In genomic region chr11:33336552-33337121, GRCm38 (mm10) we compare ENCODE assay signal across 8 mouse cellular contexts.
DNase-seq lines count a peak whose midpoint lies in the region; ATAC-seq and TF ChIP-seq lines count a peak whose summit lies in the region.

No protein-coding gene starts in this region.

- peak; percentile 3 for DNase-seq in kidney, adult 2 months
- DNase-seq in R1 (ENCODE audit: low read depth, low spot score), result peak; percentile 78
- peak; percentile 38 for DNase-seq in limb, embryonic 10.5 days (ENCODE audit: low spot score)
- DNase-seq in right cerebral cortex, adult 2 months (ENCODE audit: low spot score in 2 of 2), result peak; percentile 13 to 20
- no peak for DNase-seq in ovary, postnatal 10 days (ENCODE audit: low spot score)

- H3K9ac ChIP-seq in kidney, embryonic 16.5 days (replicated peaks; ENCODE audit: low read length), result no peak overlapping the region

- H3K36me3 ChIP-seq in kidney, adult 2 months (ENCODE audit: control insufficient read depth, insufficient read depth, low read length), result no peaks in the 10 kb centered on the region
- H3K36me3 ChIP-seq in kidney, embryonic 16.5 days (ENCODE audit: insufficient read depth, low read length), result no peaks in the 10 kb centered on the region
- no peaks in the 10 kb centered on the region for H3K36me3 ChIP-seq in limb, embryonic 10.5 days

- no peak for TF ChIP-seq POLR2A in kidney, adult 2 months (IDR thresholded peaks at IDR 0.05; ENCODE audit: low read depth, low read length)
- no peak for TF ChIP-seq POLR2A in cortical plate, adult 2 months (IDR thresholded peaks at IDR 0.05; ENCODE audit: extremely low read depth, insufficient read depth, low read length)

- peak; percentile 39 for TF ChIP-seq CTCF in kidney, adult 2 months (conservative IDR thresholded peaks at IDR 0.05; ENCODE audit: insufficient read depth, insufficient read length, low read depth, low read length)
- peak; percentile 40; the same call in 1 of the 2 replicates for TF ChIP-seq CTCF in cortical plate, adult 2 months (IDR thresholded peaks at IDR 0.05; ENCODE audit: extremely low read depth, insufficient read depth, low read length)

- 57% methylated on average over 7 of the region's 7 CpGs for WGBS in kidney, adult 2 months
- 54% methylated on average over 7 of the region's 7 CpGs for WGBS in kidney, embryonic 16.5 days
- 48% methylated on average over 7 of the region's 7 CpGs for WGBS in limb, embryonic 10.5 days

- no peaks in the 10 kb centered on the region for H3K27me3 ChIP-seq in kidney, adult 2 months (replicated peaks; ENCODE audit: control insufficient read depth, insufficient read depth, low read length)
- H3K27me3 ChIP-seq in kidney, embryonic 16.5 days (ENCODE audit: insufficient read depth, low read length), result no peaks in the 10 kb centered on the region
- no peaks in the 10 kb centered on the region for H3K27me3 ChIP-seq in limb, embryonic 10.5 days (ENCODE audit: low read depth, poor library complexity, severe bottlenecking)

- no peaks in the 10 kb centered on the region for H3K9me3 ChIP-seq in kidney, embryonic 16.5 days (ENCODE audit: low read length)
- no peaks in the 10 kb centered on the region for H3K9me3 ChIP-seq in limb, embryonic 10.5 days (replicated peaks)

- no peaks in the 10 kb centered on the region for H3K4me1 ChIP-seq in kidney, adult 2 months (ENCODE audit: control insufficient read depth, insufficient read depth, low read length)
- no peaks in the 10 kb centered on the region for H3K4me1 ChIP-seq in kidney, embryonic 16.5 days (ENCODE audit: insufficient read depth, low read length)
- no peaks in the 10 kb centered on the region for H3K4me1 ChIP-seq in cortical plate, adult 2 months (ENCODE audit: control insufficient read depth, insufficient read depth, low read length)
- H3K4me1 ChIP-seq in limb, embryonic 10.5 days, result peaks cover 7% of the 10 kb centered on the region

- no peak overlapping the region for H3K27ac ChIP-seq in kidney, adult 2 months (ENCODE audit: insufficient read depth, low read depth, low read length)
- H3K27ac ChIP-seq in kidney, embryonic 16.5 days (ENCODE audit: low read length), result no peak overlapping the region
- no peak overlapping the region for H3K27ac ChIP-seq in cortical plate, adult 2 months (ENCODE audit: insufficient read depth, low read length)
- H3K27ac ChIP-seq in limb, embryonic 10.5 days, result no peak overlapping the region

- H3K4me2 ChIP-seq in kidney, embryonic 16.5 days (replicated peaks; ENCODE audit: low read depth, low read length), result no peak overlapping the region

- H3K4me3 ChIP-seq in kidney, adult 2 months (ENCODE audit: insufficient read depth, low read depth, low read length), result no peak overlapping the region
- H3K4me3 ChIP-seq in kidney, embryonic 16.5 days (ENCODE audit: low read length), result no peak overlapping the region
- no peak overlapping the region for H3K4me3 ChIP-seq in cortical plate, adult 2 months (ENCODE audit: insufficient read depth, low read length)
- no peak overlapping the region for H3K4me3 ChIP-seq in limb, embryonic 10.5 days

- no peak for ATAC-seq in kidney, embryonic 16.5 days (ENCODE audit: low FRiP score, low TSS enrichment)
- peak; percentile 88 to 92 for ATAC-seq in hematopoietic stem cell, adult 5-6 weeks (replicated peaks in 1 of 2; ENCODE audit: insufficient read depth in 1 of 2, low FRiP score in 2 of 2, low TSS enrichment in 1 of 2, low read depth in 1 of 2, poor library complexity in 2 of 2, severe bottlenecking in 2 of 2)
